In genomic region chr14:38535181-38535580, GRCm38 (mm10) we compare ENCODE assay signal across 29 mouse cellular contexts.
"Had no signal": no experiment of that assay in that cellular context is flagged by ENCODE, and none has a peak within 500 bp of the region (broad histone marks: within the 10 kb centered on the region; RNA-seq: fewer than 3 reads in every experiment).

No protein-coding gene starts in this region.

- H3K9ac ChIP-seq: limb, embryonic 12.5 days; limb, embryonic 13.5 days; limb, embryonic 15.5 days; liver, embryonic 12.5 days; liver, embryonic 13.5 days; liver, embryonic 14.5 days; liver, embryonic 15.5 days; liver, postnatal 0 days; lung, embryonic 14.5 days; lung, embryonic 15.5 days; midbrain, embryonic 12.5 days; midbrain, embryonic 13.5 days; midbrain, embryonic 15.5 days had no signal

- H3K36me3 ChIP-seq: limb, embryonic 10.5 days; limb, embryonic 12.5 days; limb, embryonic 13.5 days; limb, embryonic 15.5 days; liver, embryonic 12.5 days; liver, embryonic 13.5 days; liver, embryonic 15.5 days; lung, embryonic 15.5 days; midbrain, embryonic 10.5 days; midbrain, embryonic 12.5 days; midbrain, embryonic 13.5 days; midbrain, embryonic 15.5 days had no signal

- H3K27ac ChIP-seq: limb, embryonic 10.5 days; limb, embryonic 12.5 days; limb, embryonic 13.5 days; limb, embryonic 15.5 days; liver, embryonic 12.5 days; liver, embryonic 13.5 days; liver, embryonic 14.5 days; liver, embryonic 15.5 days; lung, embryonic 15.5 days; macrophage; midbrain, embryonic 10.5 days; midbrain, embryonic 12.5 days; midbrain, embryonic 13.5 days; midbrain, embryonic 15.5 days had no signal

- H3K9me3 ChIP-seq: limb, embryonic 10.5 days; limb, embryonic 12.5 days; limb, embryonic 13.5 days; limb, embryonic 15.5 days; liver, embryonic 12.5 days; liver, embryonic 13.5 days; liver, embryonic 15.5 days; lung, embryonic 15.5 days; megakaryocyte, embryonic 14.5 days; midbrain, embryonic 10.5 days; midbrain, embryonic 12.5 days; midbrain, embryonic 13.5 days; midbrain, embryonic 15.5 days had no signal

- DNase-seq: left cerebral cortex, postnatal 4 days; liver; liver, embryonic 13.5 days; liver, postnatal 0 days; lung, adult 18-20 months; lung, adult 2 months; lung, embryonic 14.5 days; lung, postnatal 10 days; lung, postnatal 14 days; lung, postnatal 36 days; lung, postnatal 4 days; midbrain, embryonic 14.5 days had no signal

- H3K4me3 ChIP-seq: limb, embryonic 10.5 days; limb, embryonic 12.5 days; limb, embryonic 13.5 days; limb, embryonic 15.5 days; liver, embryonic 12.5 days; liver, embryonic 13.5 days; liver, embryonic 15.5 days; lung, embryonic 15.5 days; megakaryocyte, embryonic 14.5 days; midbrain, embryonic 10.5 days; midbrain, embryonic 12.5 days; midbrain, embryonic 13.5 days; midbrain, embryonic 15.5 days; myocyte had no signal

- H3K27me3 ChIP-seq: limb, embryonic 12.5 days; limb, embryonic 13.5 days; limb, embryonic 15.5 days; liver, embryonic 12.5 days; liver, embryonic 13.5 days; liver, embryonic 15.5 days; lung, embryonic 15.5 days; megakaryocyte, embryonic 14.5 days; midbrain, embryonic 12.5 days; midbrain, embryonic 13.5 days; midbrain, embryonic 15.5 days had no signal

- H3K4me1 ChIP-seq: limb, embryonic 10.5 days; limb, embryonic 12.5 days; limb, embryonic 13.5 days; limb, embryonic 15.5 days; liver, embryonic 12.5 days; liver, embryonic 13.5 days; liver, embryonic 15.5 days; lung, embryonic 15.5 days; megakaryocyte, embryonic 14.5 days; midbrain, embryonic 10.5 days; midbrain, embryonic 12.5 days; midbrain, embryonic 13.5 days; midbrain, embryonic 15.5 days had no signal

- ATAC-seq: liver, embryonic 12.5 days; liver, postnatal 0 days; lung, postnatal 0 days; midbrain, embryonic 13.5 days; midbrain, embryonic 15.5 days; midbrain, embryonic 16.5 days had no signal
